Mouse (Mus musculus): Measurements from ENCODE around the gene Acot12.

DNA sequence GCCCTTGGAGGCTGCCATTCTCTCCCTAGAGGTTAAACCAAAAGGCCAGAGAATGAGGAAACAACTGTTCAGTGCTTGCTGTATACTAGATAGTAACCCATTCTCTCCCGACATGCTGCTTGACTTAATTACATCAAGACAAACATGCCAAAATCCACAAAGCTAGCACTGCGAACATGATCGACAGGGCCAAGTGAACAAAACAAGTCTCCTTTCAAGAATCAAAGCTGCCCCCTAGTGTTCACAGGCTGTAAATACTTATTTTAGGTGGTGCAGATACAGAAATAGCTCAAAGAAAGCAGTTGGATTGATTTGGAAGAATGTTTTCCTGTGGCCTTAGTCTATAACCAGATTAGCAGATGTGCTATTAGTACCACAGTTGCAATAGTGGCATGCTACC lies 44.3 kb upstream of the Acot12 start:
- TF ChIP-seq ZC3H11A (IDR thresholded peaks at IDR 0.05; ENCODE audit: borderline replicate concordance, low read depth, low read length) (peak; percentile 62), CHD2 (IDR thresholded peaks at IDR 0.05; ENCODE audit: low read depth, low read length) (no peak)

Data from ES-E14 (cell line).